Mouse (Mus musculus) embryonic fibroblast, embryonic 13.5 days (primary cell): ENCODE results near the gene Kars.

Source experiments
- CTCF ChIP-seq: IDR thresholded peaks from 2 replicates; pipeline ENCODE4 v1.5.1; 2011; ENCODE audit warnings: mild to moderate bottlenecking, control low read depth, low read length, moderate library complexity, borderline replicate concordance; ENCODE audit not compliant: insufficient read depth
- POLR2A ChIP-seq: IDR thresholded peaks from 2 replicates; pipeline ENCODE4 v1.6.1; 2011; ENCODE audit warnings: low read depth, mild to moderate bottlenecking, control low read depth, low read length, moderate library complexity

DNA sequence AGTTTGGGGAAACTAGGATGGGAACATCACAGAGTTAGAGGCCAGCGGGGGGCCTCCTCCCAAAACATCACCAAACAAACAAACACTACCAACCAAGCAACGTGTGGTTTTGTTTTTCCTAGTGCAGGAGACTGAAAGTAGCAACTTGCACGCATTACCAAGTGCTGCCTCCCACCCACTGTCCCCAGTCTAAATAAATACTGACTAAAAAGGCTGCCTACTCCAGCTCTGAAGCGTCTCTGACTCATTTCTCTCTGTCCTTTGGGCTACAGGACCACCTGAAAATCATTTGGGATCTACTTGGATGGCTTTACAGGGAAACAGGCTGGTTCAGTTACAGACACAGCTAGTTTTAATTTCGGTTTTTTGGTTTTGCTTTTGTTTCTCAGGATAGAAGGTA lies 46.8 kb downstream of the Kars start:
- TF ChIP-seq CTCF = no peak
- no peak for TF ChIP-seq POLR2A
